Mouse (Mus musculus) brain, embryonic 14.5 days (tissue): ENCODE results near the gene Spag9. TPM values are rescaled to one million over a fixed set of nuclear protein-coding genes. Genes with fewer than 3 reads are reported as not detected.
A peak's percentile ranks its signal among the peaks of the same experiment; 100 is the strongest.

ENCODE experiments used
- DNase-seq: peaks from one replicate; pipeline ENCODE4 v3.0.0-alpha.2; 2011; ENCODE audit warnings: low read depth
- CTCF ChIP-seq: fragments of 200-500 bp; IDR thresholded peaks from 2 replicates; pipeline ENCODE4 v1.5.1; 2012; ENCODE audit warnings: inconsistent platforms, mild to moderate bottlenecking, moderate library complexity, borderline replicate concordance; ENCODE audit not compliant: insufficient read depth, insufficient read length; ENCODE audit errors: extremely low read depth
- POLR2A ChIP-seq: fragments of 200-500 bp; IDR thresholded peaks from 2 replicates; pipeline ENCODE4 v1.6.1; 2012; ENCODE audit warnings: mild to moderate bottlenecking, inconsistent platforms, borderline replicate concordance; ENCODE audit not compliant: poor library complexity, insufficient read depth, insufficient read length, severe bottlenecking; ENCODE audit errors: extremely low read depth
- polyA plus RNA-seq: library from polyadenylated mRNA; depleted of rRNA; stranded (reverse); fragments of >200 nt; gene quantifications from 2 replicates; pipeline ENCODE4 v1.2.3, GENCODE M21; 2012

Gene Spag9
- polyA plus RNA-seq, 1 experiment, result 112 TPM

DNA sequence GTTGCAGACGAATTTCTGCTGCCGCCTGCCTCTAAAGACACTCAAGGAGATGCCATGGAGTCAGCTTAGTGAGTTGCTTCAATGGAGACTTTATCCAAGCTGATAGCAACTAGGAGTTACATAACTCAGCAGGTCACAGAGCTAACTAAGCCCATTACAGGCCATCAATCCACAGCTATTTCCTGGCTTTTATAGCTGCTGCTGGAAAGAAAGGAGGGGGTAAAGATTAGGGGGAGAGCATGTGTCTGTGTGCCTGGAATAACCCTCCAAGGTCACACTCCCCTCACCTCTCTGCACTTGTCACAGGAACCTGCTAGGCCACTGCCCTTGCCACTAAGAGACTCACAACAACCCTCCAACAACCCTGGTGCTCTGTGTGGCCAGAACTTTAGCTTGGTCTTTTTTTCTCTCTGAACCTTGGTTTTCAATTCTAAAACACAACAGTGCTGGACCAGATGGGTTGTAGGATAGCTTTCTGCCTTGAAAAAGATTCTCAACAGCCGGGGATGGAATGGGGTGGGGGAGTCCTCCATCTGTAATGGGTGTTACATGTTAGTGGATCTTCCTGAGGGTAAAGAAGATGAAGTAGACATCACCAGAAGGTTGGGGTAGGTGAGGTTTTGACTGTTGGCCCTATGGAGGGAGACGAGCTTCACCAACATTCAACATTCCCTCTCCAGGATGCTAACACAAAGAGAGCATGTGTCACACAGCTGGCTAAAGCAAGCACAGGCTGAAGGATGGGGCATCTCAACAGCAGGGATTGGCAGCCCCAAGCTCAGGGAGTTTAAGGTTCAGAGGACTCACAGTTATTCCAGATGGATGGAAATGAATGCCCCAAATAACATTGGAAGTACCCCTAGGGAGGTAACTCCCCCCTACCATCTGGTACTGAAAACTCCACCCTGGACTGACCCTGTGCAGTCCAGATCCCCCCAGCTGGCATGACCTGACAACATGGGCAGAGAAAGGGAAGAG is 134.5 kb downstream of the Spag9 start:
- TF ChIP-seq CTCF (no peak), POLR2A (no peak)
- DNase-seq, result no peak

DNA sequence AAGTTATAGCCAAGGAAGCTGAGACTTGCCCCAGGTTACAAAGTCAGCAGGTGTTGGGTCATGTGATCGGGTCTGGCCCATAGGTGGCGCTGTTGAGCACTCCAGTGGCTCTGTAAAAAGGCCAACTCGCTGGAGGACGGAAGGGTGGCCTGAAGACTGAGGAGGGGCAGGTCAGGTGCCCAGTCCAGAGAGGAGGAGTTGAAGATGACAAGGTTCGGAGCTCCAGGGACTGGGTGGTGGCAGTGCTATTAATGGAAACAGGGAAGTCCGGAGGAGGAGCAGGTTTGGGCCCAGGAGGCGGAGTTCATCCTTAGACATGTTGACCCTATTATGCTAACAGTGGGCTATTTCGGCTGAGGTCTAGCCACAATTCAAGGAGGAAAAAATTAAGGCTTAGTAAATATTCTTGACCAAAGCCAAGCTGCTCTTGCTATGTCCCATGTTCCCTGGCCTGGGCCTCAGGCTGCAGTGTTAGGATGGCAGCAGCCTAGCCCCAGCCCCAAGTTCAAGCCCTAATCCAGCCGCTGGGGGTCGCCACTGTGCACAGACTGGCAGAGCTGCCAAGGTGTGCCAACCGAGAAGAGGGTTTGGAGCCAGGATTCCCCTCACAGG is 137.6 kb downstream of the Spag9 start:
- DNase-seq, result peak; percentile 85
- peak; percentile 97 for TF ChIP-seq CTCF
- TF ChIP-seq POLR2A, result no peak

DNA sequence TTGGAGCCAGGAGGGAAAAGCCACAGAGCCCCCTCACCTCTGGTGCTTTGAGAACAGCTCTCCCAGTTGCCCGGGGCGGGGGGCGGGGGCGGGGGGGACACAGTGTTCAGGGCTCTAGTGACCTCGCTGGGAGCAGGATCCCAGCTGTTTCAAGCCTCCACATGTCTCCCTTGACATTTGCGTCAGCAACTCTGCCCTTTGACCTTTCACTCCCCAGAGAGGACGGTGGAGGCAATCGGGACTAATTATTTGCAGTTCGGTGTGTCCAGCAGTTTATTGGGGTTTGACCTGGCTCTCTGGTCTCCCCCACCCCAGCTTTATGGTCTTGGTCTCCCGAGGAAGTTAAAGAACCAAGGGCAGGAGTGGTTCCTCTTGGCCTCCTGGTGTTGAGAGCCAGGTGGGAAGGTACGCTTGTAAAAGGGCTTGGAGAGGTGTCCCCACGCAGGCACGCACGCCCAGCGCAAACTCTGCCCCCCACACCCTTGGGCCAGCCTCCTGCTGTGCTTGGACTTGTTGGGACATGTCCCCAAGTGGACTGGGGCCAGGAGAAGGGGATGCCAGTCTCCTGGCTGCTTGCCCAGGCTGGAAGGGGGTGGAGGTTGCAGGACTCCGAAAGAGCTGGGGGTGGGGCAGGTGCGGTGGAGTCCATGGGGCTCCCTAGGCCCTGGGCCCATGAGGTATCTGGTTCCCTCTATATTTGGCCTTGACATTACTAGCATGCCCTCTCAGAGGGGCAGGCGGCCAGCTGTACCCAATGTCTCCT is 138.4 kb downstream of the Spag9 start:
- TF ChIP-seq CTCF, result no peak
- no peak for TF ChIP-seq POLR2A
- DNase-seq, result peak; percentile 78

DNA sequence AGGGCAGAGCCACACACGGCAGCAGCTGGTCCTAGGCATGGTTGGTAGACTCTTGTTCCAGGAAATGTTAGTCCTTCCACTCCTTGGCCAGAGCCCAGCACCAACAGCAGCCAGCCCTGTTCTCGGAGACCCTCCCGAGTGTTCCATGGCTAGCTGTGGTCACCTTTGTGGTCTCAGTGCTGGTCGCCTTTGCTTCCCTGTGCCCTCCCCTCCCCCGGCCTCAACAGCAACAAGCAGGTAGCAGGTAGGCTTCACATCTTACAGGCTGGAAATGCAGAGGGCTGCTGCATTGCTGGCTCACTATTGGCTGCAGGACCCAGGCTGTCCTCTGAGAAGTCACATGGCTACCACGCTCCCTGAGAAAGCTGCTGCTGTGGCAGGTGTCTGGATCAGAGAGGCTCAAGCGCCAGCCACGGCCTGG is 139.7 kb downstream of the Spag9 start:
- peak; percentile 28 for DNase-seq
- TF ChIP-seq CTCF, result no peak
- no peak for TF ChIP-seq POLR2A

DNA sequence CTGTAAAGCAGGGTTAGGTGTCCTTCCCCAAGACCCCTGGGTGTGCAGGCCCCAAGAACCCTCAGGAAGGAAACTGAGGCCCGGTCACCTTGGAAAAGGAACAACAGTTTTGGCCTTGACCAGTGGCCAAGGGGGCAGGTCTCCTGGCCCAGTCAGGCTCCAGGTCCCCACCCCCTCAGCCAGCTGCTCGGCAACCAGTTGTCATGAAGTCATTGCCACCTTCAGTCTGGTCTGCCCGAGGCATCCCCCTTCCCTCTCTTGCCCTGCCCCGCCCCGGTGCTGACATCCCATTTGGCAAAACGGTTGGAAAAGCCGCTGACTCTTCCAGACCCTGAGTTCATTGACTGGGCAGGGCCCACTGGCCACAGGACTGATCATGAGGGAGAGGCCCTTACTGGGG is 140.8 kb downstream of the Spag9 start:
- no peak for DNase-seq
- TF ChIP-seq CTCF, result no peak
- no peak for TF ChIP-seq POLR2A

DNA sequence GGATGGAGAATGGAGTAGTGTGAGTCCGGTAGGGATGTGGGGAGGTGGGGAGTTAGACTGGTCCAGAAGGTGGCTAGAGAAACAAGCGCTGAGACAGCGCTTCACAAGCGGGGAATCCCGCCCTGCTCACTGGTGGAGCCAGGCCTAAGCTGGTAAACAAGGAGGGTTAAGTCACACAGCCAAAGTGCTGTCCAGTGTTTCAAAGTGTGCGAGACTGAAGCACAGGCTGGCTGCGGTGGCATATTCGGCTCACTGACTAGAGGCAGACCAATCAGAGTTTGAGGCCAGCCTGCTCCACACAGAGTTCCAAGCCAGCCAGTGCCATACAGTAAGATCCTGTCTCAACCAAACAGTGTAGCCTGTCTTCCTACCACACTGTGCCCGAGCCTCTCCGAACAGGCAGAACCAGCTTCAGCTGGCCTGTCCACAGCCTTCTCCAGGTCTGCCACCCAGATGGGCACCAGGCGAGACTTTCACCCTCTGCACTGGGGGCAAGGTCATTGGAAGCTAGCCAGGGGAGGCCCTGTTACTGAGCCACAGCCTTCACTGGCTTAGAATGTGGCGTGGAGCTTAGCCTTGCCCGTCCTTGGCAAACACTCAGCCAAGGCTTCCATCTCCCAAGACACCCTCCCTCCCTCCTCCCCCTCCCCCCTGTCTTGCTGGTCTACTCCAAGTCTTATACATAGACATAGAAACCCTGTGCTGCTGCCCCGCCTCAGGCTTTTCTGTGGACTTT is 141.6 kb downstream of the Spag9 start:
- DNase-seq, result peak; percentile 53
- no peak for TF ChIP-seq POLR2A
- no peak for TF ChIP-seq CTCF

DNA sequence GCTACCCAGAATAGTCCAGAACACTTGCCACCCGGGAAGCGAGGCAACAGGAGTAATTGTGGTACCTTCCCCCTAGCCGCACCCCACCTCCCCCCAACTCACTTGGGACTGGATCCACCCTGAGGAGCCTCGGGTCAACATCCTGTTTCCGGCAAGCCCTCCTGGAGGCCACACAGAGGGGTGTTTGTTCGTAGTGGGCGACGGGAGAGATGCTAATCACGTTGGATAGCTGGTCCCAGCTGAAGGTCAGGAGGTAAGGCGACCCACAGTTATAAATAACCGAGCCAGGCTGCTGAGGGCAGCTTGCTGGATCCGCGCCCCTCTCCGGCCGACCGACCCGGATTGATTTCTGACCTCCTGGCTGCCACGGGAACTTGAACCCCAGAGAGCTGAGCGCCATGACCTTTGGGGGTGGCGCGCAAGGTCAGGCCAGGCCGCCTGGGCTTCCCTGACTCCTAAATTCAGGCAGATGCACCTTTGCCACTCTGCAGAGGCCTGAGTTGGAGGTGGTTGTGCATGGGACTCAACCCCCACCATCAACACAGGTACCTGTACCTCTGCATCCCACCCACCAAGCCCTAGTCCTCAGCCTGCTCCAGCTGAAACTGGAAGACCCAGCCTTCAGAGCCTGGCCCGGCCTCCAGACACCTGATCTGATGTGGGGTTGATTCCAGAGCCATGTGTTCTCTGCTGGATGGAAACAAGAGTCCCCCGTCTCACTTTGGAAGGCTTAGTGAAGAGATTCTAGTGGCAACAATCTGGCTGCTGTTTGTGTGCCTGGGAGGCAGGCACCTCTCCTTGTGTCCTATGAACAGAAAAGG is 142.7 kb downstream of the Spag9 start:
- no peak for DNase-seq
- no peak for TF ChIP-seq CTCF
- no peak for TF ChIP-seq POLR2A

DNA sequence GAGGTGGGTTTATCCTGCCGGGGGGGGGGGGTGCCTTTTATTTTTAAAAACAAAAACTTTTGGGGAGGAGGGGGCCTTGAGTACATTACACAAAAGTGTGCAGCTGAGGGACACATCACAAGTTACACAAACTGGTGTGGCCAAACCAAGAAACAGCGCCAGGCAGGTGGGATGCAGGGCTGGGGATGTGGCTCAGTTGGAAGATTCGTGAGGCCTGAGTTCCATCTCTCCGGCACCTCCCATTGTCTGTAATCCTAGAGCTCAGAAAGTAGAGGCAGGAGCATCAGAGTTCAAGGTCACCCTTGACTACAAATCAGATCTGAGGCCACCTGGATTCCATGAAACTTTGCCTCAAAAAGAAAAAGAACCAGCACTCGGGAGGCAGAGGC is 143.3 kb downstream of the Spag9 start:
- no peak for TF ChIP-seq CTCF
- TF ChIP-seq POLR2A, result no peak
- DNase-seq, result no peak

DNA sequence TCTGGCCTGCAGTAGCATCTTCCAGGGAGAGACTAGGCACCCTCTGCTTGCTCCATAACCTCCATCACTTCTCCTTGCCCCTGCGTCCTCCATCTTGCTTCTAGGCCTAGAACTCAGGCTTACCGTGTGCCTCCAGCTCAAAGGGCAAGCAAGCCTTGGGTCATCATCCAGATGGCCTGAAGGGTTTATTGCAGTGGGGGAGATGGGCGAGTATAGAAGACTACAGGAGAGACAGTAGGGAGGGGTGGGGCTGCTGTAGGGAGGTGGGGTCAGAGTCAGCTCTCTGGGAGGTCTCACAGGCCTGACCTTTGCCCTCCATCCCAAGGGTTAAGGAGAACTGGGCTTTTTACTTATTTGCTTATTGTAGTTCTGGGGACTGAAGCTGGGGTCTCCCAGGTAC is 144.6 kb downstream of the Spag9 start:
- no peak for TF ChIP-seq POLR2A
- TF ChIP-seq CTCF, result no peak
- DNase-seq, result no peak

DNA sequence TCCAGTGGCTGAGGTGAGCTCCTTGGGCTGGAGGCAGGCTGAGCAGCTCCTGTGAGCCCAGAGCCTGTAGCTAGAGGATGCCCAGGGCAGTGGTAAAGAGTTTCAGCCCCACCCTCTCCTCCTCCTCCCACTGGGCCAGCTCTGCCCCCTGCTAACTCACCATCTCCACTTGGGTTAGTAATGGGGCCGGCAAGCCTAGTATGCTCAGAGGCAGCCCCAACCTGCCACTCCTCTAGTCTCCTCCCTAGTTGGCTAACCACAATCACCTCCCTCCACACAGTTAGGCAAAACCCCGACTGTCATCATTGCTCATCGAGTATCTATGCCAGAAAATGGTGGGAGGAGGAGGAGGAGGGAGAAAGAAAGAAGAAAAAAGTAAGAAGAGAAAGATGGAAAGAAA is 145.7 kb downstream of the Spag9 start:
- DNase-seq, result no peak
- TF ChIP-seq CTCF (no peak), POLR2A (no peak)

DNA sequence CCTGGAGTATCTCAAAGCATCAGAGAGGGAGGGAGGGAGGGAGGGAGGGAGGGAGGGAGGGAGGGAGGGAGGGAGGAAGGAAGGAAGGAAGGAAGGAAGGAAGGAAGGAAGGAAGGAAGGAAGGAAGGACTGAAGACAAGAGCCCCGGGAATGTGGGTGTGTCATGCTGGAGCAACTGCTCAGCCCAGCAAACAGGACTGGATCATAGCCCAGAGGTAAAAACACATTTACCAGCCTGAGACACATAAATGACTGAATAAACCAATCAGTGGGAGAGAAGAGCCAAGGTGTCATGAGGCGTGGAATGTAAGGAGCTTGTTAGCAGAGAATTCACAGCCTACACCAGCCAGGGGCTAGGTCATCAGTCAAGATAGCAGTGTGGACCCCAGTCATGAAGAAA is 147.4 kb downstream of the Spag9 start:
- TF ChIP-seq POLR2A (no peak), CTCF (no peak)
- DNase-seq, result no peak
